Mouse (Mus musculus): ENCODE results near the gene Narf. TPM values are rescaled to one million over a fixed set of nuclear protein-coding genes. Genes with fewer than 3 reads are reported as not detected.

Gene Narf
- polyA plus RNA-seq, 3 experiments from 2014 or later, result 19.6 to 28.6 (median 23.6) TPM

GRCm38 (mm10) chr11:121237345-121238128 is 484 bp downstream of the Narf start:
- ATAC-seq, result no peak

DNA sequence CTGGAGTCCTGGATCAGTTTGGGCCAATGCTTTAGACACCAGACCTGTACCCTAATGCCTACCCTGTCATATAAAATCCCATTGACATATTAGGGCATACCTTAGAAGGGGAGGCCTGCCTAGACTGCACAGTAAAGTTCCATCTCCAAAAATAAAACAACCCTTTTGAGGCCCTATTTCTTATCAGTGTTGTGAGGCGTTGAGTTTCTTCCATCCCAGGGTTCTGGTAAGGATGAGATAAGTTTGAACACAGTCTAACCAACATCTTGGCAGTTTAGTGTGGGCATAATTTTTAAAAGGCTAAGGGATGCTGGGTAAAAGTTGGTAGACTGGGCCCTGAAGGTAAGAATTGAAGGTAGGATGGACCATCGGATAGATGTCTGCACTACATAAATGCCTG is 2.6 kb downstream of the Narf start:
- no peak for ATAC-seq

DNA sequence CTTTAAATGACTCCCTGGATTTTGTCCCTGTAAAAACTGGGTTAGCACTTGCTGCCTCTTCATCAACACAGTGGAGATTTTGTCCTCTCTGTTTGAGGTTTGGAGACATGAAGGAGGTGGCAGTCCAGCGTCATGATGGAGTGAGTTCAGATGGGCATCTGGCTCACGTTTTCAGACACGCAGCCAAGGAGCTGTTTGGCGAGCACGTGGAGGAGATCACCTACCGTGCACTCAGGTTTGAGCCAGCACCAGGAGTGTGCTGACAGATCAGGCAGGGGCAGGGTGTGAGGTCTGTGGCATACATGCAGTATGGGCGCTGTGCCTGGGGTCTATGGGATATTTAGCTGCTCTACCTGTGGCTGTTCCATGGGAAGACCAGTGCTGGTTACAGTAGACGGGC is 13.1 kb downstream of the Narf start:
- no peak for ATAC-seq

- ATAC-seq, result peak; percentile 96
Observed at GRCm38 (mm10) chr11:121259160-121260100, 22.4 kb downstream of the Narf start, which contains the start of gene Foxk2. TSS of gene Foxk2 (plus strand) at chr11:121259990.

GRCm38 (mm10) chr11:121260211-121260906 is 23.3 kb downstream of the Narf start:
- ATAC-seq, result no peak

DNA sequence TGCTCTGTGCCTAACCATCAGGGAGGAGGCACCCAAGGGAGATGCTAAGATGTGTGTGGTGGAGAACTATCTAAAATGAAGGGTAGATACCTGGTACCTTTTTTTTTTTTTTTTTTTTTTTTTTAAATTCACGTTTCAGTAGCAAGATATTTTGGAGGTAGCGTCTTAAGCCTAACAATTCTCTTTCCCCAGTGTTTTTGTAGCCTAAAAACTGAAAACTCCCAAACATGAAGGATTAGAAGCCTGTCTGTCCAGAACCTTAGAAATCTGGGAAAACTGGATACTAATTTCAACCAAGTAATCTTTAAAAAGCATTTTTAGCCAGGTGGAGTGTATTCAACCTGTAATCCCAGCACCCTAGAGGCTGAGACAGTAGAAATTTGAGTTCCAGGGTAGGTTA is 24.0 kb downstream of the Narf start:
- ATAC-seq, result no peak

- no peak for ATAC-seq
Observed at GRCm38 (mm10) chr11:121277516-121277915, 40.5 kb downstream of the Narf start.

DNA sequence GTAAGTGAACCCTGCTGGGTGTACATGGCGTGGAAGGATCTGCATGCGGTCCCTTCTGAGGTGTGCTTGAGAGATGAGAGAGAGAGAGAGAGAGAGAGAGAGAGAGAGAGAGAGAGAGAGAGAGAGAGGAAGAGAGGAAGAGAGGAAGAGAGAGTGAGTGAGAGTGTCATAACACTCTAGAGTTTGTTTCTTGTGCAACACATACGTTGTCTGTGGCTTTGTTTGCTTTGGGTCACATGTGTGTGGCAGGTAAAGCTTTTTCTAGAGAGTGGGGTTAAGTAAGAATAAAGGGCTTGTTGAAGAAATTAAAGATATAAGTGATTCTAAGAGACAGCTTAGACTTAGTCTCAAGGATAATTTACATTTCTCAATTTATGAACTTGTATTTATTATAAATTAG is 41.0 kb downstream of the Narf start:
- ATAC-seq, result no peak

DNA sequence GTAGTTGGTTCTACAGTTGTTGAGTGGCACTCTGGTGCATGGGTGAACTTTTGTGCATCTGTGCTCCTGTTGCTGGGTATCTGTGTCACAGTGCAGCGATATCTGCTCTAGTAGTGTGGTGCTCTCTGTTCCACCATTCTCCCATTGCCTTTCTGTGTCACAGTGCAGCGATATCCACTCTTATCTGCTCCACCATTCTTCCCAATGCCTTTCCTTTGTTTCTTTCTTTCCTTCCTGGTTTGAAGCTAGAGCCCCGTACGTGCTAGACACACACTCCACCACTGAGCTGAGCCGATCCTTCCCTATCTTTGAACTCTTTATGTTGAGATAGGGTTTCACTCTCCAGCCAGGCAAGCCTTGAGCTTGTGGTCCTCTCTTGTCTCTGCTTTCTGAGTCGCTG is 45.9 kb downstream of the Narf start:
- ATAC-seq, result no peak

DNA sequence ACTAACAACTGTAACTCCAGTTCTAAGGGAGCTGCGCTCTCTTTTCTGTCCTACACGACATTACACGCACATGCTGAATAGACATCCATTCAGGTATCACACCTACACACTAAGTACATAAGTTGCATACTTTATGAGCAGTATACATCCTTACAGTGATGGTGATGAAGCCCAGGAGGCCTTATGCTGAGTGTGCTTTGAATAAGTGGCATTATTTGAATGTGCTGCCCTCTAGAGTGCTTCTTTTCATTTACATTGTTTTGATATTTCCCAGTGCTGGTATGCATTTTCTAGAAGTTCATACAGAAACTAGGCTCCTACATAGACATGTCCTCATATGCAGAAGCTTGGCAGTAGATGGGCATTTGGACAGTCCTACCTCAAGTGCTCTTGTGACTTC is 52.8 kb downstream of the Narf start:
- ATAC-seq, result no peak

GRCm38 (mm10) chr11:121294771-121295170 is 57.7 kb downstream of the Narf start:
- no peak for ATAC-seq

DNA sequence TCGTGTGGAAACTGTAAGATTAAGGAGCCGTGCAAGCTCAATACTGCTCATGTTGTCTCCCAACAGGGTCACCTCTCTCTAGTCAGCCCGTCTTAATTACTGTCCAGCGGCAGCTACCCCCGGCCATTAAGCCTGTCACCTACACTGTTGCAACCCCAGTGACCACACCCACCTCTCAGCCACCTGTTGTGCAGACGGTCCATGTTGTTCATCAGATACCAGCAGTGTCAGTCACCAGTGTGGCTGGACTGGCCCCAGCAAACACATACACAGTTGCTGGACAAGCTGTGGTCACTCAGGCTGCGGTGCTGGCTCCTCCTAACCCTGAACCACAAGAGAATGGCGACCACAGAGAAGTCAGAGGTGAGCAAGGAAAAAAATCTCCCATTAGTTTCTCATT is 61.4 kb downstream of the Narf start:
- ATAC-seq, result no peak

DNA sequence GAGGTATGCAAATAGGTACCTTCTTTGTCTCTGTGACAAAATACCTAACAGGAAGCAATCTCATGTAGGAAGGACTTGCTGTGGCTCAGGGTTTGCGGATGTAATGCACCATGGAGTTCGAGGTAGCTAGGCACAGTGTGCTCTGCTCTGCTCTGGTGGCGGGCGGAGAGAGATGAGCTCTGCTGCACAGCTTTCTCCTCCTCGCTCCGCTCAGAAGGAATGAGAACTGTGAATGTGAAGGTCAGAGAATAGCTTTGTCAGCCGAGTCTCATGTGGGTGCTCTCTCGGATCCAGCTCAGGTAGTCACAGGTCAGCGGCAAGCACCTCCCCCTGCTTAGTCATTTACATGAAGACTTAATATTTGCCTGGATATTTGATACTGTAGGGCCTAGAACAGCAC is 63.2 kb downstream of the Narf start:
- ATAC-seq, result no peak

- ATAC-seq, result no peak
Observed at GRCm38 (mm10) chr11:121305371-121305770, 68.3 kb downstream of the Narf start.

Other genes with a start within 250 kb of the Narf start
- 10 to 100 TPM; 56.0 to 64.3 (median 61.4) TPM for gene Csnk1d, start 245.9 kb upstream of the Narf start, polyA plus RNA-seq (2017; shearing (Covaris generic))
- gene Cd7, start 197.8 kb upstream of the Narf start, polyA plus RNA-seq (2017; shearing (Covaris generic)), result 100 to 1,000 TPM in 1 of 3 experiments, 10 to 100 TPM in 2; 51.7 to 149 (median 51.9) TPM
- gene Sectm1b, start 173.7 kb upstream of the Narf start, polyA plus RNA-seq (2017; shearing (Covaris generic)), result not detected
- gene Sectm1a, start 156.0 kb upstream of the Narf start, polyA plus RNA-seq (2017; shearing (Covaris generic)), result not detected
- gene Tex19.2, start 118.6 kb upstream of the Narf start, polyA plus RNA-seq (2017; shearing (Covaris generic)), result not detected
- not detected for gene Tex19.1, start 91.1 kb upstream of the Narf start, polyA plus RNA-seq (2017; shearing (Covaris generic))
- not detected for gene Uts2r, start 77.0 kb upstream of the Narf start, polyA plus RNA-seq (2017; shearing (Covaris generic))
- gene Hexdc, start 32.8 kb upstream of the Narf start, polyA plus RNA-seq (2017; shearing (Covaris generic)), result 1 to 10 TPM in 2 of 3 experiments, under 1 TPM in 1; 0.86 to 2.7 (median 1.5) TPM
- 1 to 10 TPM; 3.2 to 7.3 (median 5.3) TPM for gene Ogfod3, start 32.5 kb upstream of the Narf start, polyA plus RNA-seq (2017; shearing (Covaris generic))
- gene Cybc1, start 7.9 kb upstream of the Narf start, polyA plus RNA-seq (2017; shearing (Covaris generic)), result 10 to 100 TPM; 78.0 to 95.8 (median 86.5) TPM
- 1 to 10 TPM; 6.3 to 8.5 (median 6.6) TPM for gene Foxk2, start 22.7 kb downstream of the Narf start, polyA plus RNA-seq (2017; shearing (Covaris generic))
- 10 to 100 TPM; 25.9 to 27.2 (median 26.9) TPM for gene Wdr45b, start 117.2 kb downstream of the Narf start, polyA plus RNA-seq (2017; shearing (Covaris generic))
- under 1 TPM in 1 of 3 experiments, not detected in 2; 0.42 TPM for gene Rab40b, start 151.0 kb downstream of the Narf start, polyA plus RNA-seq (2017; shearing (Covaris generic))
- 1 to 10 TPM; 8.0 to 9.5 (median 8.3) TPM for gene Fn3krp, start 184.1 kb downstream of the Narf start, polyA plus RNA-seq (2017; shearing (Covaris generic))
- gene Fn3k, start 197.7 kb downstream of the Narf start, polyA plus RNA-seq (2017; shearing (Covaris generic)), result under 1 TPM in 1 of 3 experiments, not detected in 2; 0.18 TPM
- 10 to 100 TPM; 15.2 to 27.0 (median 25.9) TPM for gene Tbcd, start 214.7 kb downstream of the Narf start, polyA plus RNA-seq (2017; shearing (Covaris generic))

Data from inflammation-experienced regulatory T-cells, adult 6 months (primary cell).